Mouse (Mus musculus) left cerebral cortex, adult 2 months (tissue): ENCODE data around the gene Marveld2. TPM values are rescaled to one million over a fixed set of nuclear protein-coding genes. Genes with fewer than 3 reads are reported as not detected.

Source experiments
- DNase-seq, 2 experiments: peaks; one replicate each; pipeline ENCODE4 v3.0.0; 2021 to 2022; ENCODE audit warnings: low spot score in 2 of 2, mixed read lengths in 1 of 2; ENCODE audit errors: extremely low spot score in 1 of 2
- H3K27ac ChIP-seq: fragments of 200-600 bp; 2 replicates; pipeline ENCODE4 v1.8.1; 2022
- H3K4me3 ChIP-seq: fragments of 200-600 bp; 2 replicates; pipeline ENCODE4 v1.8.1; 2022
- CTCF ChIP-seq: fragments of 200-600 bp; IDR thresholded peaks from 2 replicates; pipeline ENCODE4 v1.8.1; 2022; ENCODE audit warnings: antibody characterized with exemption, mild to moderate bottlenecking, moderate library complexity
- intact Hi-C: fragments of 180-260 bp; cut with DNase I; formaldehyde crosslinking; loops from one replicate; pipeline ENCODE4 v1.15.1; 2025
- total RNA-seq, 2 experiments: library from RNA; stranded (reverse); gene quantifications; 2 replicates each; pipeline ENCODE4 v1.2.3; 2021

The Marveld2 gene
- total RNA-seq, 2 experiments from 2014 or later = 1.6 to 1.9 TPM

DNA sequence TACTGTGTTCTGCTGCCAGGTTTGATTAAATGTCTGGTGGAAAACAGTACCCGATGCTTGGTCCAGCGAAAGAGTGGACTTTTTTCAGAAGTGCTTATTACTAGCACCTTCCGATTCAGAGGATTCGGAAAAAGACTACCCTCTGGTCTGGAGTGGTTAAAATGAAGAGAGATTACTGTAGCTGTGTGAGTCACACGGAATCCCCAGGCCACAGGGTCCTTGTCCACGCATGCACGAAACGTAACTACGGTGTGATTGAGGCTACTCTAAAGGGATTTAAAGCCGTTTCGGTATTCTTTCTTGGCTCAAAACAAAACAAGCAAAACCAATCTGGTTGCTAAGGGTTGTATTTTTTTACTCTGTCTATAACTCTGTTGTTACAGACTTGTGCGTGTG is 63.7 kb downstream of the Marveld2 start:
- Histone ChIP-seq H3K27ac (peak overlapping the region; percentile 76), H3K4me3 (peak overlapping the region; percentile 78)
- intact Hi-C loops = no loop called here
- no peak for TF ChIP-seq CTCF
- DNase-seq = no peak

DNA sequence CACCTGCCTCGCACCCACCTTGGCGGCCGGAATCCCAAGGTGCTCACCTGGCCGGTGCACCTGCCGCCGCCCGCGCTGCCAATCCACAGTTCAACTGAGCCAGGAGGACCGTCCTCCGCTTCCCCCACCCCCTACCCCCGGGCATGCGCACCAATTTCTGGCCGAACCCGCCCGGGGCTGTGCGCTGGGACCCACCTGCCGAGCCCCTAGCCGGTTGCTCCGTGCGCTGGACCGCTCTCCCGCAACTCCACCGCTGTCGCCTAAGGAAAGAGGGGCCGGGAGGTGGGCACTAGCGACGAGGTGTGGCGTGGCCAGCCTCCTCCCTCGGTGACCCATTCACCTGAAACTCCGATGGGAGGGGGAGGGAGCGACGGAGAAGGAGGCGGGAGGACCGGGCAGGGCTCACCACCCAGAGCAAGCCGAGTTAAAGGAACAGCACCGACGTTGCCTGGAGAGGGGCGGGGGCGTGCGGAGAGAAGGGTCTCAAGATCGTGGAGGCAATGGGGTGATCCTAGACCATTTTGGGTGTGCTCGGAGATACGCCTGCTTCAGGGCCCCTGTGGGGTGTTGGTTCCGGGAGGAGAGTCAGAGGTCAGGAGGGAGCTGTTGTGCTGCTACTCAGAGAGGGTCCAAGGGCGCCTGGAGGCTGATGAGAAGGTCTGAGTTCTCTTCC is 64.3 kb downstream of the Marveld2 start, which contains the start of gene Ocln:
Ocln (minus strand) TSS at position 350 of the 673 bp plus-strand sequence.
- Histone ChIP-seq H3K27ac (peak within 1 kb of the TSS; percentile 76), H3K4me3 (peak within 1 kb of the TSS; percentile 78)
- DNase-seq = peak; percentile 26 to 36
- intact Hi-C loops = no loop called here
- TF ChIP-seq CTCF = no peak

DNA sequence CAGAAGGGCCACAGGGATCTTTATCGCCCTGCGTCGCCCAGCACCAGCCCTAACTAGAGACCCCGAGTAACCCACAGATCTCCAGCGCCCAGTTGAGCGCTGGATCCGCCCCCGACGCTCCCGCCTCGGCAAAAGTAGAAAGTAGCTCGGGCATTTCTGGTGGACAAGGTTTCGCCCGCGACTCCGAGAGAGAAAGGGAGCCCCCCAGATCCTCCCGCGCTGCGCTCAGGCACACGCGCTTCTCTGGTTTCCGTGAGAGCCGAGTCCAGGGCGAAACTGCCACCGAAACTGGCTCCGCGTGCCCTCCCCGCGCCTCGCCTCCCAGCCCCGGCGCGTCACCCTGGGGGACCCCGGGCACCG is 64.8 kb downstream of the Marveld2 start:
- peak overlapping the region; percentile 76 for H3K27ac ChIP-seq
- peak overlapping the region; percentile 78 for H3K4me3 ChIP-seq
- DNase-seq = peak in 1 of 2 experiments; percentile 15
- intact Hi-C loops = no loop called here
- no peak for TF ChIP-seq CTCF

DNA sequence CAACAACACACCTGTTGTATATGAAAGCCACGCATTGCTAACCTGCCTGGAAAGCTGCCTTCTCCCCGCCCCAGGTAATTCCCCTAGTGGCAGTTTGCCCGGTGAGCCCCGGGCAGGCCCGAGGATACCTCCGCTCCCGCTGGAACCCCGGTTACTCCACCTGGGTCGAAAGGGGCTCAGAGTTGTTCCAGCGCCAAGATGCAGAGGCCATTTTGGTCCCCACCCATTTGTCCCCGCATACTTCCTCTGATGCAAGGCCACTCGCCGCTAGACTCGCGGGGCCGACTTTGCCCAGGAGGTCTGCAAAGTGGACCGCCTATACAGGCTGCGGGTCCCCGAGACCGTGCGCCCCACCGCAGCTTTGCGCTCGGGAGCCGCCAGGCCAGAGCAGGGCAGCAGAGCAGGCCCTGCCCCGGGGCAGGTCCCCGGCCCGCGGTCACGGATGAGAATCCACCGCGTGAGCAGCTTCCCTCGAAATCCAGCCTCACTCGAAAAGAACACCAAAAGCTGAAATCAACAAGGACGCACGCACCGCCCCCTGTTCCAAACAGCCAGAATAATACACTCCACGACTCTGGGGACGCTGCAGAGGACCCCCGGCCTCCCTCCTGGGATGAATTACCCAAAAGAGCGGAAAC is 65.3 kb downstream of the Marveld2 start:
- peak overlapping the region; percentile 78 for H3K4me3 ChIP-seq
- DNase-seq = peak in 1 of 2 experiments; percentile 12
- intact Hi-C loops = no loop called here
- no peak for TF ChIP-seq CTCF
- H3K27ac ChIP-seq = peak overlapping the region; percentile 76

DNA sequence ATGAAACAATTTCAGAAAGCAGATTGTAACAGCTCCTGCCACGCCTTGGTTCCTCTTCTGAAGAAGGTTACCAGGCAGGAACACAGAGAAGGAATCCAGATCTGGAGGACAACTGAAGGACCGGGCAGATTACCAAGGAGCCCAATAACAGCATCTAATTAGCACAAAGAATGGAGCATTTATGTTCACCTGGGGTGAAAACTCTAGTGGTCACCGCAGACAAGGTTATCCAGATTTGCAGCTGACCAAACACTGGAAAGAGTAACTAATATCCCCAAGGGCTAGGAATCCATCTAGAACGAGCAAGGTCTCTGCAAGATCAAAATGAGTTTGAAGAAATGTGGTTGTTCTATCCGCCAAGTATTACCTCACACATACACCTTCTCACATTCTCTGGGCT is 69.5 kb downstream of the Marveld2 start:
- no peak overlapping the region for H3K4me3 ChIP-seq
- no peak for TF ChIP-seq CTCF
- no peak for DNase-seq
- intact Hi-C loops = no loop called here
- no peak overlapping the region for H3K27ac ChIP-seq

Other genes starting within 250 kb of the Marveld2 start
- gene Naip1, start 164.1 kb downstream of the Marveld2 start, total RNA-seq = under 1 TPM; 0.16 to 0.25 TPM
- 10 to 100 TPM; 42.4 to 47.5 TPM for gene Gtf2h2, start 124.4 kb downstream of the Marveld2 start, total RNA-seq
- 1 to 10 TPM; 7.1 to 8.0 TPM for gene Ocln, start 64.3 kb downstream of the Marveld2 start, total RNA-seq
- 10 to 100 TPM; 66.9 to 86.2 TPM for gene Ak6, start 34.0 kb upstream of the Marveld2 start, total RNA-seq
- 10 to 100 TPM; 14.1 to 14.6 TPM for gene Rad17, start 34.1 kb upstream of the Marveld2 start, total RNA-seq
- 10 to 100 TPM; 23.9 to 34.0 TPM for gene Taf9, start 34.6 kb upstream of the Marveld2 start, total RNA-seq
- gene Ccdc125, start 52.7 kb upstream of the Marveld2 start, total RNA-seq = under 1 TPM in 1 of 2 experiments, not detected in 1; 0.59 TPM
- gene Cdk7, start 114.0 kb upstream of the Marveld2 start, total RNA-seq = 10 to 100 TPM; 37.4 to 43.9 TPM
- gene Mrps36, start 127.7 kb upstream of the Marveld2 start, total RNA-seq = 10 to 100 TPM; 51.1 to 51.6 TPM
- 1 to 10 TPM in 1 of 2 experiments, under 1 TPM in 1; 0.75 to 1.1 TPM for gene Cenph, start 158.9 kb upstream of the Marveld2 start, total RNA-seq
- under 1 TPM; 0.84 TPM for gene Ccnb1, start 169.6 kb upstream of the Marveld2 start, total RNA-seq
- gene Slc30a5, start 216.5 kb upstream of the Marveld2 start, total RNA-seq = 10 to 100 TPM; 38.2 to 47.0 TPM